Mouse (Mus musculus) CH12.LX (cell line): Measurements from ENCODE around the gene Hvcn1.

Source experiments
- CTCF ChIP-seq, 2 experiments: IDR thresholded peaks in 1 of 2; conservative IDR thresholded peaks in 1 of 2; 2 replicates each; pipeline ENCODE4 v1.5.1; 2011 to 2012; ENCODE audit warnings: low read depth in 2 of 2, low read length in 2 of 2, improper control_type of control experiment in 1 of 2, inconsistent platforms in 1 of 2, mild to moderate bottlenecking in 1 of 2, moderate library complexity in 1 of 2
- JUND ChIP-seq: conservative IDR thresholded peaks from 2 replicates; pipeline ENCODE4 v1.6.1; 2011; ENCODE audit warnings: low read depth, low read length, improper control_type of control experiment
- POLR2A ChIP-seq: IDR thresholded peaks from 2 replicates; pipeline ENCODE4 v1.6.1; 2011; ENCODE audit warnings: low read depth, mild to moderate bottlenecking, improper control_type of control experiment, low read length
- POLR2AphosphoS2 ChIP-seq: IDR thresholded peaks from 2 replicates; pipeline ENCODE4 v1.6.1; 2011; ENCODE audit warnings: low read depth, low read length, improper control_type of control experiment
- RCOR1 ChIP-seq: conservative IDR thresholded peaks from 2 replicates; pipeline ENCODE4 v1.6.1; 2012; ENCODE audit warnings: low read depth, mild to moderate bottlenecking, inconsistent platforms, low read length, improper control_type of control experiment
- ZKSCAN1 ChIP-seq: IDR thresholded peaks from 2 replicates; pipeline ENCODE4 v1.6.1; 2012; ENCODE audit warnings: low read depth, inconsistent platforms, low read length, improper control_type of control experiment, borderline replicate concordance

GRCm38 (mm10) chr5:122288147-122288811, 81.7 kb downstream of the Hvcn1 start:
- TF ChIP-seq POLR2A (no peak), JUND (peak; percentile 98), ZKSCAN1 (no peak), CTCF (conservative IDR thresholded peaks at IDR 0.05 in 1 of 2, IDR thresholded peaks at IDR 0.05 in 1 of 2; ENCODE audit: low read depth in 2 of 2, low read length in 2 of 2) (no peak), RCOR1 (peak; percentile 74), POLR2AphosphoS2 (no peak)
